Mouse (Mus musculus): Measurements from ENCODE around the gene Pigf. TPM values are rescaled to one million over a fixed set of nuclear protein-coding genes. Genes with fewer than 3 reads are reported as not detected.
"Not testable (repeated sequence)": the region's sequence is repeated elsewhere in the genome, so short reads cannot be mapped to it uniquely, and the experiment has no call there.

Pigf gene
- polyA plus RNA-seq (2016; fragmentation: Nextera tagmentation; extraction: Ambion mirVana): 32.1 and 32.7 TPM in 2 replicates

DNA sequence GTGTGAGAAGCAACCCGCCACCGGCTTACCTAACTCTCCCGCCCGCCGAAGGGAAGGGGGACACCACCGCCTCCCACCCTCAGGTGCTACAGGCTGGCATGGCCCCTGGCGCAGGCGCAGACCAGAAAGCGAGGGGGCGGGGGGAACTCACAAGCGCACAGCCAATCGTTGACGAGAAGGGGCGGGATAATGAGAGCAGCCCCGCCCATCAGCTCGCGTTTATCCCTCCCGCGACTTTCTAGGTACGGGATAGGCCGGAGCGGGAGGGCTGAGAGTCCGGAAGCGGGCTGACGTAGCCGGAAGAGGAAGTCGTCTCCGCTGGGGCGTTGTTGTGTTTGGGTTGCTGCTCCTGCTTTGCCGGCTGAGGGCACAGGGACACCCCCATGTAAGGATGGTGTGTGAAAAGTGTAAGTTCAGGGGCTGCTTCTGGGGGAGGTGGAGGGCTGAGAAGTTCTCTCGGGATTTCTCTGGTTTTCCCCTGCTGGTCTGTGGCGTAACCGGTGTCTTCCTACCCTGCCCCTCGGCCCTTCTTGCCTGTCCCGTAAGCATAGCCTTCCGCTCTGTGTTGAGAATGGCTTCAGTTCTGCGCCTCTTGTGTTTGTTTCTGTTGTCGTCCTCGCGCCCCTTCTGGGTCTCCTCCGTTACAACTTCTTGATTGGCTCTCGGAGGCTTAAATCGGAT lies at the start of gene Pigf, which contains the start of gene Cript:
Pigf (minus strand) TSS at position 138 of the 681 bp plus-strand sequence.
Cript (plus strand) TSS at position 282 of the 681 bp plus-strand sequence.
- under 1% methylated on average over 43 of the region's 43 CpGs for WGBS
- H3K27ac ChIP-seq: no peak within 1 kb of the TSS
- H3K4me2 ChIP-seq (replicated peaks): peak within 1 kb of the TSS; percentile 86
- H3K9ac ChIP-seq: peak within 1 kb of the TSS; percentile 83
- H3K9me3 ChIP-seq: no peaks in the 10 kb centered on the region
- H3K36me3 ChIP-seq: peaks cover 9% of the 10 kb centered on the region
- peak; percentile 99 for ATAC-seq (ENCODE audit: insufficient number of reproducible peaks, insufficient read depth, low FRiP score, low TSS enrichment)
- peaks cover 6% of the 10 kb centered on the region; the same call in 1 of the 2 replicates for H3K4me1 ChIP-seq
- no peaks in the 10 kb centered on the region for H3K27me3 ChIP-seq
- peak within 1 kb of the TSS; percentile 84 for H3K4me3 ChIP-seq

DNA sequence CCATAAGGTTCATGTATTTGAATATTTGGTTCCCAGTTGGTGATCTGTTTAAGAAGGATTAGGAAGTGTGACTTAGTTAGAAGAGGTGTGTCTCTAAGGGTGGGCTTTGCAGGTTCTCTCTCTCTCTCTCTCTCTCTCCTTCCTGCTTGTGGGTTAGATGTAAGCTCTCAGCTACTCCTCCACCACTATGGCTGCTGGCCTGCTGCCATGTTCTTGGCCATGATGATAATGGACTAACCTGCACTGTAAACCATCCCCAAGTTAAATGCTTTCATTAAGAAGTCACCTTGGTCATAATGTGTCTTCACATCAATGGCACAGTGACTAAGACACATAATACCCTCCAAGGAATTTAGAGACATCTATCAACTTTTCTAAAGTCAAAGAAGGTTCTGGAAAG lies 48.3 kb upstream of the Pigf start:
- ATAC-seq (ENCODE audit: insufficient number of reproducible peaks, insufficient read depth, low FRiP score, low TSS enrichment): no peak
- H3K4me3 ChIP-seq: no peak overlapping the region
- H3K27ac ChIP-seq: no peak overlapping the region
- no peaks in the 10 kb centered on the region for H3K27me3 ChIP-seq
- no peak overlapping the region for H3K9ac ChIP-seq
- H3K9me3 ChIP-seq: 0 out of 2 replicates have a peak, but pooled peaks cover 4% of the 10 kb centered on the region
- H3K4me1 ChIP-seq: peaks cover 3% of the 10 kb centered on the region; the same call in 1 of the 2 replicates
- no peaks in the 10 kb centered on the region for H3K36me3 ChIP-seq
- H3K4me2 ChIP-seq (replicated peaks): no peak overlapping the region

DNA sequence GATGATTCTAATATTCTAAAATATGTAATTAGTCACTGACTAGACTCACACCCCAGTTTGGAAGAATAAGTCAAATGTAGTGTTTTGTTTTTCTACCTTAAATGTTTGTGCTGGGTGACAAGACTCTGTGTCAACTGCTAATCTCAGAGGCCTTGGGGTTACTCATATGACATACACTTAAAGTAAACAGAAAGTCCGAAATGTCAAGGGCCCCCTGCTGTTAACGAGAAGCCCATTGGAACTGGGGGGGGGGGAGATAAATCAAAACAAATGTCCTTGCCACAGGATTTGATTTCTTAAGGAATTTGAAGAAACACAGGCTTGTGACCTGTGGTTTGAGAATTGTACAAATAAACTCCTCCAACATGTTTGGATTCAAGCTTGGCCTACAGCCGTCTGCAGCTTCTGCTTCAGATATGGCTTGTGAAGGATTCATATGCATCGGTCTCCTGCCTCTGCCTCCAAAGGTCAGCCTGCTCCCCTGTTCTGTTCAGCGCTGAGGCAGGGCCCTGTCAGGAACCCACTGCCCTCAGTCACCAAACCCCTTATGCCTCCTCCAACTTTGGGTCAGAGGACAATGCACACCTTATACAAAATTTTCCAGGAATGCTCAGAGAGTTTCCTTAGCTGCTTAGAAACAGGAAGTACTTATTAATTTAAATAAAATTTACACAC lies 47.7 kb upstream of the Pigf start:
- Histone ChIP-seq H3K36me3 (no peaks in the 10 kb centered on the region), H3K4me1 (peaks cover 3% of the 10 kb centered on the region; the same call in 1 of the 2 replicates), H3K9me3 (0 out of 2 replicates have a peak, but pooled peaks cover 4% of the 10 kb centered on the region), H3K27ac (no peak overlapping the region), H3K4me2 (replicated peaks) (no peak overlapping the region), H3K27me3 (no peaks in the 10 kb centered on the region), H3K4me3 (no peak overlapping the region), H3K9ac (no peak overlapping the region)
- ATAC-seq (ENCODE audit: insufficient number of reproducible peaks, insufficient read depth, low FRiP score, low TSS enrichment): no peak
- 40% methylated on average over 5 of the region's 5 CpGs for WGBS

DNA sequence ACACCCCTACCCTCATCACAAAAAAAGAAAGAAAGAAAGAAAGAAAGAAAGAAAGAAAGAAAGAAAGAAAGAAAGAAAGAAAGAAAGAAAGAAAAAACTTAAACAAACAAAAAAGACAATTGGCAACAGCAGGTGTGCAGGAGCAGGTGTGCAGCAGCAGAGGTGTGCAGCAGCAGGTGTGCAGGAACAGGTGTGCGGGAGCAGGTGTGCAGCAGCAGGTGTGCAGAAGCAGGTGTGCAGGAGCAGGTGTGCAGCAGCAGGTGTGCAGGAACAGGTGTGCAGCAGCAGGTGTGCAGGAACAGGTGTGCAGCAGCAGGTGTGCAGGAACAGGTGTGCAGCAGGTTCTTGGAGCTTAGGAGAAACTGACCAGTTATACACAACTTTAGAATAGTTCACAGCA lies 47.0 kb upstream of the Pigf start:
- not testable (repeated sequence) for H3K4me1 ChIP-seq; H3K4me2 ChIP-seq (replicated peaks); H3K27me3 ChIP-seq; ATAC-seq (ENCODE audit: insufficient number of reproducible peaks, insufficient read depth, low FRiP score, low TSS enrichment); H3K4me3 ChIP-seq; H3K27ac ChIP-seq; H3K36me3 ChIP-seq; H3K9me3 ChIP-seq; H3K9ac ChIP-seq
- 91% methylated on average over 1 of the region's 1 CpGs for WGBS

DNA sequence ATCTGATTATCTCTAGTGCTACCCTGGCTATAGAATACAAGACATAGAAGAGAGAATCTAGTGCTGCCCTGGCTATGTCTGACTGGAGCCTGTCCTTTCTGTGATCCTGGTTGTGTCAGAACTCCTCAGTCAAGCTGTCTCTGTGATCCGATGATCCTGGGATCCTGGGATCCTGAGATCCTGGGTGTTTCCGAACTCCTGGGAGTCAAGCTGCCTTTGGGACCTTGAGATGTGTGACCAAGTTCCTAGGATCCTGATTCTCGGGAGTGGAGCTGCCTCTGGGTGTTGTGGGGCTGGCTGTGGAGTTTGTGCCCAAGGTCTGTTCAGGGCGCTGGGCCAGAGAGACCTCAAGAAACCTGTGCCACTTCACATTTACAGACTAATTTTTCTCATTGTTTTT lies 43.8 kb upstream of the Pigf start:
- Histone ChIP-seq H3K9me3 (no peaks in the 10 kb centered on the region), H3K36me3 (no peaks in the 10 kb centered on the region), H3K4me1 (peaks cover 3% of the 10 kb centered on the region; the same call in 1 of the 2 replicates), H3K27me3 (no peaks in the 10 kb centered on the region), H3K4me2 (replicated peaks) (no peak overlapping the region), H3K27ac (no peak overlapping the region), H3K4me3 (no peak overlapping the region), H3K9ac (no peak overlapping the region)
- no peak for ATAC-seq (ENCODE audit: insufficient number of reproducible peaks, insufficient read depth, low FRiP score, low TSS enrichment)
- 88% methylated on average over 4 of the region's 4 CpGs for WGBS

DNA sequence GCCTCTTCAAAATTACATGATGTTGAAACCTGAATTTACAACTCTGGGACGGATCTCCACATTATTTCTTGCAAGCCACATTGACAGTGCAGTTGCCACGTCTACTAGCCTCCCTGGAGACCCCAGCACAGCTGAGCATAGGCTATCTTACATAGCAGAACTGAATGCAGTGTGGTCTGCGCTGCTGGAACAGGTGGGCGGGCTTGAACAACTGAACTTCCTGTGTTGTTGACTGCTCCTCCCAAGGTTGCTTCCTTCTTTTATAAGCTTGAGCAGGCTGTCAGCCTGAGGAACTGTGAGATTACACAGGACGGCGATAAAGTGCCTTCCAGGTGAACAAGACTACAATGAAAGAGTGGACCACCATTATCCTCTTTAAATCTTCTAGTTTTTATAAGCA lies 38.8 kb upstream of the Pigf start:
- Histone ChIP-seq H3K36me3 (no peaks in the 10 kb centered on the region), H3K4me1 (no peaks in the 10 kb centered on the region), H3K9me3 (no peaks in the 10 kb centered on the region), H3K9ac (no peak overlapping the region), H3K4me3 (no peak overlapping the region), H3K4me2 (replicated peaks) (no peak overlapping the region), H3K27ac (no peak overlapping the region), H3K27me3 (no peaks in the 10 kb centered on the region)
- 75% methylated on average over 6 of the region's 6 CpGs for WGBS
- no peak for ATAC-seq (ENCODE audit: insufficient number of reproducible peaks, insufficient read depth, low FRiP score, low TSS enrichment)

DNA sequence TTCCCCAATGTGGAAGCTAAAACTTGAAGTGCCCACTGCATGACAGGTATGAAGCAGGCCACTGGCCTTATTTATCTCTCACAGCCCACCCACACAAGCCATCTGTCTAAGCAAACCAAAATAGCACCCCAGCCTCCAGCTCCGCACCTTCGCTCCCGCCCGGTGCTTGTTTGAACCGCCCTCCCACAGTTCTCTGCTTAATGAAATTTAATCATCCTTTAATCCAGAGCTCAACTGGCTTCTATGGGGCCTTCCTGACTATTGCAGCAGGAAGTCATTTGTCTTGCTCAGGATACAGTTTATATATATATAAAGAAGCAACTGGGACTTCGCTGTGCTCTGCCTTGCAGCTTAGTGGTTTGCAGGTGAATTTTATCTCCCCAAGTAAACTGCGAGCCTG lies 38.3 kb upstream of the Pigf start:
- no peak overlapping the region for H3K4me2 ChIP-seq (replicated peaks)
- H3K27me3 ChIP-seq: no peaks in the 10 kb centered on the region
- 74% methylated on average over 7 of the region's 7 CpGs for WGBS
- 0 out of 2 replicates have a peak, but pooled peaks cover 4% of the 10 kb centered on the region for H3K4me1 ChIP-seq
- no peaks in the 10 kb centered on the region for H3K9me3 ChIP-seq
- H3K27ac ChIP-seq: no peak overlapping the region
- no peak for ATAC-seq (ENCODE audit: insufficient number of reproducible peaks, insufficient read depth, low FRiP score, low TSS enrichment)
- no peaks in the 10 kb centered on the region for H3K36me3 ChIP-seq
- no peak overlapping the region for H3K9ac ChIP-seq
- no peak overlapping the region for H3K4me3 ChIP-seq

DNA sequence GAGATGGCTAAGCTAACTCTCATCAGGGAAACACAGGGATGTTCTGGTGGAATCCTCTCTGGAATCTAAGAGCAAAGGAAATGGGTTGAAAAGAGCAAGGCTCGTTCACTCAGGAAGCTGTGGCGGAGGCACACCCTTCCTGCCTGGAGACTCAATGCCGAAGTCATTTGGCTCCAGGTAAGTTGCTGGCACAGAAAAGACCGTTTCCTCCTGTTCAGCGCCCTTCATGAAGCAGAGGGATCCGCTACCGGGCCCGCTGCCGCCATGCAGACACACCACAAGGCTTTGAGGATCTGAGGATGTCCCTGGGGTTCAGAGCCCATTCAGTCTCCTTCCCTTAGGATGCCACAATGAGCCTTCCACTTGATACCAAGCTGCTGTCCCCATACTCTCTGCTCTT lies 37.4 kb upstream of the Pigf start:
- H3K36me3 ChIP-seq: no peaks in the 10 kb centered on the region
- no peak overlapping the region for H3K4me2 ChIP-seq (replicated peaks)
- WGBS: 81% methylated on average over 9 of the region's 9 CpGs
- no peak for ATAC-seq (ENCODE audit: insufficient number of reproducible peaks, insufficient read depth, low FRiP score, low TSS enrichment)
- H3K9me3 ChIP-seq: no peaks in the 10 kb centered on the region
- no peak overlapping the region for H3K4me3 ChIP-seq
- no peak overlapping the region for H3K27ac ChIP-seq
- no peaks in the 10 kb centered on the region for H3K27me3 ChIP-seq
- H3K4me1 ChIP-seq: peaks cover 10% of the 10 kb centered on the region; the same call in 1 of the 2 replicates
- no peak overlapping the region for H3K9ac ChIP-seq

DNA sequence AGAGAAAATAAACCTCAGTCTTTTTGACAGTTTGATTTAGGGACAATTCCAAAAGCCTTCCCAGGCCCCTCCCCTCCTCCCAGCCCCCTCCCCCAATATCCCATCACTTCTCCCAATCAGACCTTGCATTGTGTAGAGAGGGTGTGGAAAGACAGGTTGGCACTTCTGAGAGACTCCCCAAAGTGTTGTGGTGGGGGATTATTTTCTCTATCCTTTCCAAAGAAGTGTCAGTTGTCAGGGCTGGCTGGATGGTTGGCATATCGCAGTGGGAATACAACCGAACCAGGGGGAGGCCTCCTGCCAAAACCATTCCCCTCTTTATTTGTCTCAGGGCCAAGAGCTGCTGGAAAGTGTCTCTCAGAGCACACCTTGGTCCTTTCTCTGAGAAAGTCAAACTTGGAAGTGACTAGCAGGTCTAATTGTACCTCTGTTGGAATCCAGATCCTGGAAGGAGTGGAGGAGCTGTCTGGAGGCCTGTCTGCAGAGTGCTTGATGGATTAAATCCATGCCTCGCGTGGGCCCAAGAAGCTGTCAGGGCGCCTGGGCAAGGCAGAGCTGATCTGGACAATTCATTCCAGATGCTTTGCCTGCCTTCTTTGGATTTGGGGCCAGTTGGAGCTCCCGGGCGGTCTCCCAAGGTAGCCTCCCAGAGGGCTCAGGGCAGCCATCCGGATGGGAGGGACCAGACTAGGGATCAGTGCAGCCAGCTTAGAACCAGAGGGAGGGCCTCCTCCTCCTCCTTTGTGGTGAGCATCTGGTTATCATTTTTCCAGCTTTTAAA lies 32.5 kb upstream of the Pigf start:
- ATAC-seq (ENCODE audit: insufficient number of reproducible peaks, insufficient read depth, low FRiP score, low TSS enrichment): peak; percentile 77; the same call in 1 of the 2 replicates
- 28% methylated on average over 8 of the region's 8 CpGs for WGBS
- H3K27ac ChIP-seq: peak overlapping the region; percentile 84
- no peak overlapping the region for H3K4me2 ChIP-seq (replicated peaks)
- no peaks in the 10 kb centered on the region for H3K27me3 ChIP-seq
- H3K9ac ChIP-seq: no peak overlapping the region
- H3K4me3 ChIP-seq: no peak overlapping the region
- no peaks in the 10 kb centered on the region for H3K36me3 ChIP-seq
- H3K9me3 ChIP-seq: no peaks in the 10 kb centered on the region
- peaks cover 22% of the 10 kb centered on the region; the same call in 1 of the 2 replicates for H3K4me1 ChIP-seq

DNA sequence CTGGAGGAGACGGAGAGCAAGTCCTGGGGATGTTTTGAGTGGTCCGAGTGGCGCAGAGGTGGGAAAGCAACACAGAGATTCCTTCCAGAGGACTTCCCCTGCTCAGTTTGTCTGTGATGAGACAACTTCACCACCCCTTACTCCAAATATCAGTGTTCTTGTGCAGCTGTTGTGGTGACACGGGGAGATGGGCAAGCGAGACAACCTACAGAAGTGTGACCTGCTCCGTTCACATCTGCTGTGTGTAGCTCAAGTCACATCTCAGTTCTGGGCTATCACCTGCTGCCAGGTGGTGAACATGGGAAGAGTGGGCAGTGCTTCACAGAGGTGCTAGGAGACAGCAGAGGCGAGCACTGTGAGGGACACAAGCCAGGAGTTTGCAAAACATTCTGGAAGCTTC lies 31.6 kb upstream of the Pigf start:
- no peak overlapping the region for H3K9ac ChIP-seq
- WGBS: 94% methylated on average over 7 of the region's 7 CpGs
- H3K27ac ChIP-seq: no peak overlapping the region
- H3K4me1 ChIP-seq: peaks cover 22% of the 10 kb centered on the region; the same call in 1 of the 2 replicates
- H3K4me2 ChIP-seq (replicated peaks): no peak overlapping the region
- no peaks in the 10 kb centered on the region for H3K27me3 ChIP-seq
- no peak for ATAC-seq (ENCODE audit: insufficient number of reproducible peaks, insufficient read depth, low FRiP score, low TSS enrichment)
- no peaks in the 10 kb centered on the region for H3K9me3 ChIP-seq
- no peaks in the 10 kb centered on the region for H3K36me3 ChIP-seq
- no peak overlapping the region for H3K4me3 ChIP-seq

DNA sequence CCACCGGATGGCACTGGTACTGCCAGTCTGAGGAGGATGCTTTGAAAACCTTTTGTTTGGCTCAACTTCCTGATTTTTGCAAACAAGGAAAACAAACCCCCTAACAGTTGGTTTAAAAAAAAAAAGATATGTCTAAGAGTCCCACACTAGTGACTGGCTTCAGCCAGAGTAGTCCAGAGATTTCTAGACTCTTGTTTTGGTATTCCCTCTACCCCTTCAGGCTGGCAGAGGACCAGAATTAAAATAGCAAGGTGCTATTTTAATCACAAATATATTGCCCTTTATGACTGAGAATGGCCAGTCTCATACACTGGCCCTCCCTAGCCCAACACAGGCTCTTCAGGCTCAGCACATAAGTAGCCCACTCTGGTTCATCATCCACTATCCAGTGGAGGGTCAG lies 30.5 kb upstream of the Pigf start:
- no peak for ATAC-seq (ENCODE audit: insufficient number of reproducible peaks, insufficient read depth, low FRiP score, low TSS enrichment)
- WGBS: 65% methylated on average over 1 of the region's 1 CpGs
- H3K4me3 ChIP-seq: no peak overlapping the region
- no peaks in the 10 kb centered on the region for H3K36me3 ChIP-seq
- H3K4me1 ChIP-seq: peaks cover 22% of the 10 kb centered on the region; the same call in 1 of the 2 replicates
- H3K9ac ChIP-seq: no peak overlapping the region
- no peak overlapping the region for H3K4me2 ChIP-seq (replicated peaks)
- H3K27me3 ChIP-seq: no peaks in the 10 kb centered on the region
- H3K9me3 ChIP-seq: no peaks in the 10 kb centered on the region
- H3K27ac ChIP-seq: no peak overlapping the region

Measured in embryonic facial prominence, embryonic 12.5 days (tissue).